Mouse (Mus musculus) gastrocnemius, postnatal 36 days (tissue): ENCODE data around the gene Ston2. TPM values are rescaled to one million over a fixed set of nuclear protein-coding genes. Genes with fewer than 3 reads are reported as not detected.
"Not testable (repeated sequence)": the region's sequence is repeated elsewhere in the genome, so short reads cannot be mapped to it uniquely, and the experiment has no call there.

ENCODE experiments used
- DNase-seq, 2 experiments: peaks; one replicate each; pipeline ENCODE4 v3.0.0; 2022
- intact Hi-C: fragments of 180-260 bp; cut with DNase I; formaldehyde crosslinking; loops from one replicate; pipeline ENCODE4 v1.15.1; 2025
- total RNA-seq, 2 experiments: library from RNA; stranded (reverse); gene quantifications; 2 replicates each; pipeline ENCODE4 v1.2.3; 2021

The Ston2 gene
- total RNA-seq, 2 experiments from 2014 or later: 42.5 to 46.6 TPM

- intact Hi-C loops: loop anchor here (5.0 kb wide), 3 partner anchors 169 to 394 kb away; no protein-coding TSS in a partner anchor
These were observed 8.6 kb upstream of the Ston2 start for GRCm38 (mm10) chr12:91796774-91797173.

GRCm38 (mm10) chr12:91793266-91793665 lies 5.1 kb upstream of the Ston2 start:
- intact Hi-C loops: no loop called here
- no peak for DNase-seq

More at GRCm38 (mm10) chr12:91796774-91797173, 8.6 kb upstream of the Ston2 start:
- DNase-seq: no peak

GRCm38 (mm10) chr12:91791822-91792221 lies 3.6 kb upstream of the Ston2 start:
- DNase-seq: no peak
- intact Hi-C loops: no loop called here

DNA sequence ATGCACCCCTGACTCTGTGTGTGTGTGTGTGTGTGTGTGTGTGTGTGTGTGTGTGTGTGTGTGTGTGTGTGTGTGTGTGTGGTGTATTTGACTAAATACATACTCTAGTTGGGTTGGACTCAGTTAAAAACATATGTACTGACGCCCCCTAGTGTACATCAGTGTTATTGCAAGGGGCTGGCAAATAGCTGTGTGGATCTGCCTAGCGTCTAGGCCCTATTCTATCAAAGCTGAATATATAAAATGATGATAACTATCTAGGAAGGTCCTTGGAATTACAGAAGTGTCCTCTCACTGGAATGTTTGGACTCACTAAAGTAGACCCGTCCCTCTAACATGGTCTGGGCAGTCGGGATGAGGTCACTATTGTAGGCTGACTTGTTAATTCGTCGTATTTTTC lies 1.6 kb upstream of the Ston2 start:
- intact Hi-C loops: loop anchor here (2.0 kb wide), 1 partner anchor 149 kb away; no protein-coding TSS in a partner anchor
- DNase-seq: peak in 1 of 2 experiments; percentile 42

- intact Hi-C loops: loop anchor here (2.0 kb wide), 1 partner anchor 148 kb away; no protein-coding TSS in a partner anchor
- not testable (repeated sequence) for DNase-seq
These were observed 259 bp upstream of the Ston2 start for GRCm38 (mm10) chr12:91788446-91788845.

DNA sequence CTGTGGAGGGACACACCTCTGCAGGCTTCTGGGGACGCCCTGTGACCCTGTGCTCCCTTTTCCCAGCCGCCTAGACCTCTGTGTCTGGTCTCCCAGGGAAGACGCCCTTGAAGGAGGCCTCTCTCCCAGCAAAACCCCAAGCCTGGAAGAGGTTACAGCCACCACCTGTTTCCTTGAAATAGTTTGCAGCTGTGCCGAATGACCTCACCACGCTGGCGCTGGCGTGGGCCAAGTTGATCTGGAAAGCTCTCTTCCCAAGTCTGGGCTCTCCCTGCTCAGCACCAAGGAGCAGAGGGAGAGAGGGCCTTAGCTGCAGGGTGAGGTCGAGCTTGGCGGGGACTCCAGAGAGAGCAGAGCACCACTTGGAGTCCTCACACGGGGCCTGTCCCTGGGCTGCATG lies 1.8 kb downstream of the Ston2 start:
- intact Hi-C loops: no loop called here
- peak; percentile 88 to 89 for DNase-seq

- intact Hi-C loops: loop anchor here (5.0 kb wide), 1 partner anchor 44 kb away; no protein-coding TSS in a partner anchor
- no peak for DNase-seq
These were observed 6.8 kb downstream of the Ston2 start for GRCm38 (mm10) chr12:91781432-91781831.

GRCm38 (mm10) chr12:91780531-91780930 lies 7.7 kb downstream of the Ston2 start:
- intact Hi-C loops: loop anchor here (5.0 kb wide), 1 partner anchor 43 kb away; no protein-coding TSS in a partner anchor
- DNase-seq: no peak

- intact Hi-C loops: no loop called here
- DNase-seq: peak; percentile 75 to 84
These were observed 9.2 kb downstream of the Ston2 start for GRCm38 (mm10) chr12:91779004-91779365.

- DNase-seq: peak; percentile 37 to 67
- intact Hi-C loops: no loop called here
These were observed 9.8 kb downstream of the Ston2 start for GRCm38 (mm10) chr12:91778211-91779003.

DNA sequence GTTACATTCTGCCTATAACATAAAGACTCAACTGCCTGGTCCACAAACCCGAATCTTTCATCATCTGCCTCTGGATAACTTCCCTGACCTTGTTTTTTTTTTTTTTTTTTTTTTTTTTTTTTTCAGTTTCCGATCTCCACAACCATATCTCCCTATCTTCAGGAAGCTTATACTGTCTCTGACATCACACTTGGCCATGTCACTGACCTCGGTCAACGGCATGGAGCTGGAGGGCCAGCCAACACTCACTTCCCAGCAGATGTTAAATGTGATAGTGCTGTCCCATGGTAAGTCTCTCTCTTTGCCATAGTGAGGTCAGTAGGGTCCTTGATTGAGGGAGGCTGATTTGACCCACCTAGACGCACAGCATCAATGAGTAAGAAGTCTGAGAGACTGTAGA lies 11.8 kb downstream of the Ston2 start:
- DNase-seq: no peak
- intact Hi-C loops: no loop called here

- intact Hi-C loops: no loop called here
- peak in 1 of 2 experiments; percentile 61 for DNase-seq
These were observed 13.3 kb downstream of the Ston2 start for GRCm38 (mm10) chr12:91774811-91775284.

DNA sequence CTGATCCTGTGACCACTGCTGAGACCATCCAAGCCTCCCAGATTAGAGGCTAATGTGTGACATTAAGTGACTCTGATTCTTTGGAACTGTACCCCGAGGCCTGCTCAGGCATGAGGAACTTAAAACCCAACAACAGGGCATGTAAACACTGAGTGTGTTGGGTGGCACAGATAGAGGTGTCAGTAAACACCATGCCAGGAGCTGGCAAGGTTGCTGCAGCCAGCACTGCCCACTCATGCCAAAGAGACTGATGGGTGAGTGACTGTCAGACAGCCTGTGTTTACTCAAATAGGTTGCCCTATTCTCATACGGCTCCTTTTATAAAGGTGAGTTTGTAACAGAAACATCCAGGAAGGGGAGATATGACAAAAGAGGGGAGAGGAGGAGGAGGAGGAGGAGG lies 19.3 kb downstream of the Ston2 start:
- DNase-seq: no peak
- intact Hi-C loops: no loop called here

- intact Hi-C loops: no loop called here
- DNase-seq: no peak
These were observed 20.0 kb downstream of the Ston2 start for GRCm38 (mm10) chr12:91768176-91768575.

GRCm38 (mm10) chr12:91766338-91767107 lies 21.7 kb downstream of the Ston2 start:
- intact Hi-C loops: no loop called here
- DNase-seq: peak in 1 of 2 experiments; percentile 33

DNA sequence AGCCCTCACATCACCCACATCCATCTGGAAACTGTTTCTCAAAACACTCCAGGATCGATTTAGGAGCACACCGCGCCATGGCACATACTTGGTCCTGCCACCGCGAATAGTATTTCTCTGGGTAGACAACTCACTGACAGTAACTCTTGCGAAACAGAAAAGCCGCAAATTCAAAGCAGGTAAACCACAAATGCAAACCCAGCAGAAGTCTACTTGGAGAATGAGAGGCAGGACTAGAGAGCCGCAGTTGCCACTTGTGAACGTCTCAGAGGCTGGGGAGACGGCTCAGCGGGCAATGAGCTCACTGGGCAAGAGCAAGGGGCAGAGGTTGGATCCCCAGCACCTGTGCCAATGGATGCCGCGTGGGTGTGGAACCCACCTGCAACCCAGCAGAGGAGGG lies 22.7 kb downstream of the Ston2 start:
- DNase-seq: no peak

DNA sequence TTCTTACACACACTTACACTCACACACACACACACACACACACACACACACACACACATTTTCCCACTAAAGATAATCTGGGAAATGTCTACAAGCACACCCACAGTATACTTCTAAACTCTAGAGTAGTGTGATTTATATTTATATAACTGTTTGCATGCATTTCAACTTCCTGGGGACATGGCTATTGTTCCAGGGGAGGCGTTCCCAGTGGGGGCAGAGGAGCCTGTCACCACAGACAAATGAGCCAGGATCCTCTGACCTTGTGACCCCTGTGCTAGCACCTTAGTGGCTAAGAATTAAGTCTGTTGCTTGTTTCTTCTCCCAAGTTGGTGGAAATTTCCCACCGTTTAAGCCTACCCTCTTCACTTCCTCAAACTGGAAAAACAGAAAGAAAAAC lies 23.1 kb downstream of the Ston2 start:
- no peak for DNase-seq
- intact Hi-C loops: no loop called here

More for the DNA sequence above, 22.7 kb downstream of the Ston2 start:
- intact Hi-C loops: no loop called here

DNA sequence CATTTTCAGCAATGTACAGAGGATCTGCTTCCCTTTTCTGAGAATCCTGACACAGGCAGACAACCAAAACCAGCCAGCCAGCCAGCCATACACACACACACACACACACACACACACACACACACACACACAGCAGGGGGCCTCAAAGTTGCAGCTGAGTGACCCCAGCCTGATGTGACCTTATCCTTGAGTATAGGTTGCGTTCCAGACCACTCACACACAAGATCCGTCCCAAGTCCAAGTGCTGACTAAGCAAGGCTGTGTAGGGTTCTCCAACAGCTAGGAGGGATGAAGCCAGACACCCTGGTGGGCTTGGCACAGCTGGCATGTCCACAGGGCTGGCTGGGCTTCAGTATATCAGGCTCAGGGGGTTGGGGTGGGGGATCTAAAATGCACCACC lies 23.7 kb downstream of the Ston2 start:
- DNase-seq: no peak
- intact Hi-C loops: no loop called here

DNA sequence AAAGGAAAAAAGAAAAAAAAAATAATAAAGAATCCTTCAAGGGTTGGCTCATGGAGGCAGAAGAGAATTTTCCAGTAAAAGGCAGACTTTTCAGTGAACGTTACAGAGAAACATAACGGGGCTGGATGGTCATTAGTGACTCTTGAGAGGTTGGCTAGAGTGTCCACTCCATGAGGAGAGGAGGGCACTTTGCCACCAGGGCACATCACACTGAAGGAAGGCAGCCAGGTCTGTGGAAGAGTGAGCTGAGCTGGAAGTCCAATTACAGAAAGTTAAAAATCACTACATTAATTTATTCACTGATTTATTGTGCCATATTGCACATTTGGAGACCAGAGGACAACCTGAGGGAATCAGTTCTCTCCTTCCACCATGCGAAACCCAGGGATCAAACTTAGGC lies 28.4 kb downstream of the Ston2 start:
- no peak for DNase-seq
- intact Hi-C loops: no loop called here

- intact Hi-C loops: no loop called here
- DNase-seq: no peak
These were observed 30.2 kb downstream of the Ston2 start for GRCm38 (mm10) chr12:91757854-91758562.
